Mouse (Mus musculus): ENCODE data around the gene Atp8a2.

- no peak for TF ChIP-seq POLR2A (IDR thresholded peaks at IDR 0.05; ENCODE audit: insufficient read length, low read depth)
- TF ChIP-seq TCF3 (IDR thresholded peaks at IDR 0.05; ENCODE audit: insufficient read length, low read depth): no peak
- no peak for TF ChIP-seq TCF12 (IDR thresholded peaks at IDR 0.05; ENCODE audit: insufficient read depth, poor library complexity, severe bottlenecking)
- TF ChIP-seq REST (IDR thresholded peaks at IDR 0.05; ENCODE audit: insufficient read depth, insufficient read length): no peak
Measured at GRCm38 (mm10) chr14:59750005-59750404, 447.0 kb downstream of the Atp8a2 start.

Measured in myocyte (in vitro differentiated cells).